Mouse (Mus musculus) midbrain, embryonic 15.5 days (tissue): ENCODE measurements around the gene Olfr1262. TPM values are rescaled to one million over a fixed set of nuclear protein-coding genes. Genes with fewer than 3 reads are reported as not detected.

Experiments
- ATAC-seq: fragments of 200-750 bp; cut with Nextera tagmentation; replicated peaks from 2 replicates; pipeline ENCODE4 v1.8.0; 2017; ENCODE audit warnings: moderate TSS enrichment
- H3K27ac ChIP-seq: fragments of 300-500 bp; sonication (generic); 2 replicates; pipeline ENCODE4 v1.5.1; 2015; ENCODE audit warnings: mild to moderate bottlenecking, inconsistent platforms
- H3K27me3 ChIP-seq: fragments of 300-500 bp; sonication (generic); replicated peaks from 2 replicates; pipeline ENCODE4 v1.6.1; 2015; ENCODE audit warnings: inconsistent platforms
- H3K36me3 ChIP-seq: fragments of 300-500 bp; sonication (generic); replicated peaks from 2 replicates; pipeline ENCODE4 v1.6.1; 2015; ENCODE audit warnings: inconsistent platforms
- H3K4me1 ChIP-seq: fragments of 300-500 bp; sonication (generic); 2 replicates; pipeline ENCODE4 v1.6.1; 2015; ENCODE audit warnings: inconsistent platforms
- H3K4me2 ChIP-seq: fragments of 300-500 bp; sonication (generic); 2 replicates; pipeline ENCODE4 v1.6.1; 2015; ENCODE audit warnings: inconsistent platforms, mild to moderate bottlenecking, moderate library complexity
- H3K4me3 ChIP-seq: fragments of 300-500 bp; sonication (generic); 2 replicates; pipeline ENCODE4 v1.5.1; 2015; ENCODE audit warnings: mild to moderate bottlenecking, inconsistent platforms
- H3K9ac ChIP-seq: fragments of 300-500 bp; sonication (generic); 2 replicates; pipeline ENCODE4 v1.6.1; 2015; ENCODE audit warnings: mild to moderate bottlenecking, inconsistent platforms
- H3K9me3 ChIP-seq: fragments of 300-500 bp; sonication (generic); 2 replicates; pipeline ENCODE4 v1.6.1; 2016; ENCODE audit warnings: inconsistent platforms
- WGBS: fragments of 180-500 bp; shearing (Covaris S2); methylation state at CpG from one replicate; pipeline ENCODE4 v1.1.7; 2015; ENCODE audit warnings: mixed read lengths; 5-methylcytosine and 5-hydroxymethylcytosine counted together
- polyA plus RNA-seq: library from polyadenylated mRNA; unstranded; fragments of >200 nt; fragmentation: Nextera tagmentation; extraction: Ambion mirVana; gene quantifications from 2 replicates; pipeline ENCODE4 v1.2.1, GENCODE M21; 2015

Olfr1262 gene
- not detected in 2 replicates for polyA plus RNA-seq

DNA sequence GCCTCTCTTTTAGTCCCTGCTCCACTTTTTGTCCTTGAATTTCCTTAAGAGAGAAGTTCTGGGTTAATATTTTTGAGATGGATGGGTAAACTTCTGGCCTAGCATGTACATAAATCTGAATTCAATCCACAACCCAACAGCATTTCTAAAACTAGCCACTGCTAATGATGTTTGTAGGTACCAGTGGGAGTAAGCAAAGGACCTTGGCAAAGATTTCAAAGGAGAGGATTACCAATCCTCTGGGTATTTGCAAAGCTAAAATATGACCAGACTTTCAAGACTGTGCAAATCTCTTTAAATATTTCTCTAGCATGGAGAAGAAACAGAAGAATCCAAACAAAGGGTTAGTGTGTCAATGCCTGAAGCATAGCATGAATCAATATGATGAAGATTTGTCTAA lies at the start of gene Olfr1262:
Olfr1262 (plus strand) TSS at position 301 of the 400 bp plus-strand sequence.
- H3K4me3 ChIP-seq = no peak within 1 kb of the TSS
- H3K27me3 ChIP-seq = no peaks in the 10 kb centered on the region
- H3K9ac ChIP-seq = no peak within 1 kb of the TSS
- H3K36me3 ChIP-seq = no peaks in the 10 kb centered on the region
- no peak within 1 kb of the TSS for H3K27ac ChIP-seq
- H3K4me1 ChIP-seq = no peaks in the 10 kb centered on the region
- H3K4me2 ChIP-seq = no peak within 1 kb of the TSS
- H3K9me3 ChIP-seq = no peaks in the 10 kb centered on the region
- no peak for ATAC-seq

DNA sequence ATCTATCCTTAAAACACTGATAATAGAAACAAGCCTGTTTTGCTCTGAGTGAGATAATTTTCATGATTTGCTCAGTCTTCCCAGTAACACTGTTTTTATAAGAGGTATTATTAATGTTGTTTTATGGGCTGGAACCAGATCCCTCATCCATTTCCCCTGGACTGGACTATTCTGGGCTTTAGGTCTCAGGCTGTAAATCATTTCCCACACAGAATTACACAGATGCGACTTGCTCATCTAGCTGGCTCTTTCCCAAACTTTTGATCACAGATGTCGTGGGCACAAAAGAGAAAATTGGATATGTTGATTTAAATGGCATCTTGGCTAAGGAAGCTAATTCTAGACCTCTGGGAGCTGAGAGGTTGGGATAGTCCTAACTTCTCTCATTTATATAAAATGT lies 25.8 kb upstream of the Olfr1262 start, which contains the start of gene Olfr1260:
Olfr1260 (plus strand) TSS at position 157 of the 400 bp plus-strand sequence.
- no peak within 1 kb of the TSS for H3K9ac ChIP-seq
- H3K36me3 ChIP-seq = no peaks in the 10 kb centered on the region
- no peak within 1 kb of the TSS for H3K4me3 ChIP-seq
- 73% methylated on average over 2 of the region's 2 CpGs for WGBS
- H3K27ac ChIP-seq = no peak within 1 kb of the TSS
- H3K27me3 ChIP-seq = no peaks in the 10 kb centered on the region
- no peaks in the 10 kb centered on the region for H3K4me1 ChIP-seq
- no peak within 1 kb of the TSS for H3K4me2 ChIP-seq
- ATAC-seq = no peak
- H3K9me3 ChIP-seq = no peaks in the 10 kb centered on the region

DNA sequence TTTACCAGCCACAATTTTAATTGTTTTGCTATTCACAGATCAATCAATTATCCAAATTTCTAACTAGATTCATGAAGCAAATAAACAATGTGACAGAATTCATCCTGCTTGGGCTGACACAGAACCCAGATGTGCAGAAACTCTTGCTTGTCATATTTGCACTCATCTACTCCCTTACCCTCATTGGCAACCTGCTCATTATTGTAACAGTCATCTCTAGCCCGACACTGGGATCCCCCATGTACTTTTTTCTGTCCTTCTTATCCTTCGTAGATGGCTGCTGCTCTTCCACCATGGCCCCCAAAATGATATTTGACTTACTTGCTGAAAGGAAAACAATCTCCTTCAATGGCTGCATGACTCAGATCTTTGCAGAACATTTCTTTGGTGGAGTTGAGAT lies 22.2 kb upstream of the Olfr1262 start:
- H3K36me3 ChIP-seq = no peaks in the 10 kb centered on the region
- no peaks in the 10 kb centered on the region for H3K9me3 ChIP-seq
- H3K27me3 ChIP-seq = no peaks in the 10 kb centered on the region
- 90% methylated on average over 2 of the region's 2 CpGs for WGBS
- no peak for ATAC-seq
- H3K9ac ChIP-seq = no peak overlapping the region
- no peaks in the 10 kb centered on the region for H3K4me1 ChIP-seq
- no peak overlapping the region for H3K4me3 ChIP-seq
- no peak overlapping the region for H3K4me2 ChIP-seq
- no peak overlapping the region for H3K27ac ChIP-seq

DNA sequence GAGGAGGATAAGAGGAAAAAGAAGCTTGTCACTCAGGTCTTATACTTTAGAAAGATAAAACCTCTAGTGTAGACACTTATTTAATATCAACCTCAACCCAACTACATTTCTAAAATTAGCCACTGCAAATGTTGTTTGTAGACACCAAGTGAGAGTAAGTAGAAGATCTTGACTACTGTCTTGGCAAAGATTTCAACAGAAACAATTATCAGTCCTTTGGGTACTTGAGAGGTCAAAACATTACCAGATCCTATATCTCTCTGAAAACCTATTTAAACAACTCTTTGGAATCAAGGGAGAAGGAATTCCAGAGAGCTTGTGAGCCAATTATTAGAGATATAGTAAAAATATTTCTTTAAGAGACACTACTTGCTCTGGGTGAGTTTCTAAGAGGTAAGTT lies 9.0 kb upstream of the Olfr1262 start, which contains the start of gene Olfr1261:
Olfr1261 (plus strand) TSS at position 301 of the 400 bp plus-strand sequence.
- Histone ChIP-seq H3K27ac (no peak within 1 kb of the TSS), H3K9me3 (no peaks in the 10 kb centered on the region), H3K9ac (no peak within 1 kb of the TSS), H3K4me3 (no peak within 1 kb of the TSS), H3K4me2 (no peak within 1 kb of the TSS), H3K27me3 (no peaks in the 10 kb centered on the region), H3K36me3 (no peaks in the 10 kb centered on the region), H3K4me1 (no peaks in the 10 kb centered on the region)
- ATAC-seq = no peak

DNA sequence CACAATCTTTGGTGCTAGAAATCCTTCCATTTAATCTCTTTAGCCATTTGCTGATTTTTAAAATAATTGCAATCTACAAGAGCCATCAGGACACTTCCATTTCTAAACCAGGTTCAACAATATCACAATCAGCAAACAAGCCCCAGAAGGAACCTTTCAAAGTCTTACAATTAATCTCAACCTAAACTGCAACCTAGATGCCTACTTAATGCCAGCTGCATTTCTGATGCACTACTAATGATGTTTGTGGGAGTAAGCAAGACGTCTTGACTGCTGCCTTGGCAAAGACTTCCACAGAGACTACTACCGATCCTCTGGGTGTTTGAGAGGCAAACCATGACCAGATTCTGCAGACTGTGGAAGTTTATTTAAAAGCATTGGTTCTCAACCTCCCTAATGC lies 11.9 kb downstream of the Olfr1262 start, which contains the start of gene Olfr1263:
Olfr1263 (plus strand) TSS at position 301 of the 400 bp plus-strand sequence.
- no peaks in the 10 kb centered on the region for H3K36me3 ChIP-seq
- H3K9ac ChIP-seq = no peak within 1 kb of the TSS
- no peak within 1 kb of the TSS for H3K4me2 ChIP-seq
- H3K9me3 ChIP-seq = no peaks in the 10 kb centered on the region
- ATAC-seq = no peak
- H3K27me3 ChIP-seq = no peaks in the 10 kb centered on the region
- 85% methylated on average over 2 of the region's 2 CpGs for WGBS
- no peak within 1 kb of the TSS for H3K4me3 ChIP-seq
- no peak within 1 kb of the TSS for H3K27ac ChIP-seq
- H3K4me1 ChIP-seq = no peaks in the 10 kb centered on the region

DNA sequence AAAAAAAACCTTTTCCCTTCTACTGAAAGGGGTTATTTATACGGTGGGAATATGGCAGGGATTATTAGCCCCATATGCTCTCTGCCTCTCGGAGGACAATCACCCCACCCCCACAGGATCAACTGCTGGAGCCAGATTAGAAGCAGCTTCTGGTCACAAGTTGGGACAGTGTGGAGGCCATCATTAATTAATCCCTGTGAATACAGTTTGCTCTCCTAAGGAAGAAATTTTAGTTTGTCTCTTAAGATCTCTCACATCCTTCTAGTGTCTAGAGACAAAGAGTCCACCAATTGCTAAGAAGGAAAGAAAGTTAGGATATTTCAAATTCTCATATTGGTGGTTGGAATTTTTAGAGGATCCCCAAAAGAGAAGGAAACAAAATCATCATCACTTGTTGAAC lies 25.5 kb downstream of the Olfr1262 start, which contains the start of gene Olfr1264:
Olfr1264 (minus strand) TSS at position 101 of the 400 bp plus-strand sequence.
- Histone ChIP-seq H3K4me3 (no peak within 1 kb of the TSS), H3K36me3 (no peaks in the 10 kb centered on the region), H3K4me1 (no peaks in the 10 kb centered on the region), H3K9me3 (no peaks in the 10 kb centered on the region), H3K27me3 (no peaks in the 10 kb centered on the region), H3K27ac (no peak within 1 kb of the TSS), H3K4me2 (no peak within 1 kb of the TSS), H3K9ac (no peak within 1 kb of the TSS)
- no peak for ATAC-seq
- WGBS = 75% methylated on average over 2 of the region's 2 CpGs

DNA sequence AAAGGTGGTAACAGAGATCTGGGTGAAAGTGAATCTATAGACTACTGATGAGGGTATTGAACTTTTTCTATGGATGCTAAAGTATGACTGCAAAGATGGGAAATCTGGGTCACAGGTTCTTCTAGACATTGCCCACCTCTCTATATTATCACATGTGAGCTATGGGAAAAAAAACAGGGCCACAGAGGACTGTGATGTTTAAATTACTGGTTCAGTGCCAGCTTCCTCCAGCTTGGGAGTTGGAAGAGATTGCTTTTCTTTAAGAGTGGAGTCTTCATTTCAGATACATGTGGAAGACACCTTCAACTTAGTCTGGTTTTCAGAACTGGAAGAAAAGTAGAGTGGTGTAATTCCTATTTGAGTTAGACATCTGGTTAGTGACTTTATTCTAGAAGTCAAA lies 35.1 kb downstream of the Olfr1262 start, which contains the start of gene Olfr1265:
Olfr1265 (plus strand) TSS at position 301 of the 400 bp plus-strand sequence.
- no peaks in the 10 kb centered on the region for H3K36me3 ChIP-seq

More for the DNA sequence above, 35.1 kb downstream of the Olfr1262 start, which contains the start of gene Olfr1265:
- no peak within 1 kb of the TSS for H3K9ac ChIP-seq
- no peak within 1 kb of the TSS for H3K27ac ChIP-seq
- H3K4me3 ChIP-seq = no peak within 1 kb of the TSS
- no peak within 1 kb of the TSS for H3K4me2 ChIP-seq
- no peaks in the 10 kb centered on the region for H3K9me3 ChIP-seq
- ATAC-seq = no peak
- H3K27me3 ChIP-seq = no peaks in the 10 kb centered on the region
- H3K4me1 ChIP-seq = no peaks in the 10 kb centered on the region

Other genes starting within 250 kb of the Olfr1262 start
- not detected in 2 replicates for gene Olfr1253, start 243.1 kb upstream of the Olfr1262 start, polyA plus RNA-seq
- not detected in 2 replicates for gene Olfr1254, start 206.5 kb upstream of the Olfr1262 start, polyA plus RNA-seq
- not detected in 2 replicates for gene Olfr1255, start 188.1 kb upstream of the Olfr1262 start, polyA plus RNA-seq
- gene Olfr1256, start 158.6 kb upstream of the Olfr1262 start, polyA plus RNA-seq = not detected in 2 replicates
- not detected in 2 replicates for gene Olfr48, start 151.9 kb upstream of the Olfr1262 start, polyA plus RNA-seq
- gene Olfr1257, start 121.7 kb upstream of the Olfr1262 start, polyA plus RNA-seq = not detected in 2 replicates
- gene Olfr1258, start 72.8 kb upstream of the Olfr1262 start, polyA plus RNA-seq = not detected in 2 replicates
- not detected in 2 replicates for gene Olfr1259, start 51.5 kb upstream of the Olfr1262 start, polyA plus RNA-seq
- not detected in 2 replicates for gene Olfr1260, start 25.8 kb upstream of the Olfr1262 start, polyA plus RNA-seq
- gene Olfr1261, start 8.9 kb upstream of the Olfr1262 start, polyA plus RNA-seq = not detected in 2 replicates
- not detected in 2 replicates for gene Olfr1263, start 12.0 kb downstream of the Olfr1262 start, polyA plus RNA-seq
- not detected in 2 replicates for gene Olfr1264, start 25.4 kb downstream of the Olfr1262 start, polyA plus RNA-seq
- not detected in 2 replicates for gene Olfr1265, start 35.2 kb downstream of the Olfr1262 start, polyA plus RNA-seq
- gene Olfr140, start 63.4 kb downstream of the Olfr1262 start, polyA plus RNA-seq = not detected in 2 replicates
- not detected in 2 replicates for gene Olfr1269, start 121.3 kb downstream of the Olfr1262 start, polyA plus RNA-seq
- gene Olfr32, start 142.2 kb downstream of the Olfr1262 start, polyA plus RNA-seq = not detected in 2 replicates
- gene Olfr1270, start 152.9 kb downstream of the Olfr1262 start, polyA plus RNA-seq = not detected in 2 replicates
- gene Olfr1506, start 224.3 kb downstream of the Olfr1262 start, polyA plus RNA-seq = not detected in 2 replicates